Mouse (Mus musculus) MEL (cell line): Measurements from ENCODE around the gene Siah1a. TPM values are rescaled to one million over a fixed set of nuclear protein-coding genes. Genes with fewer than 3 reads are reported as not detected.

Source experiments
- DNase-seq: peaks from one replicate; pipeline ENCODE4 v3.0.0; 2011; ENCODE audit warnings: low read depth, low spot score
- H3K27ac ChIP-seq: 2 replicates; pipeline ENCODE4 v1.5.1; 2012; ENCODE audit warnings: low read depth, mild to moderate bottlenecking, control low read depth, low read length, moderate library complexity; ENCODE audit not compliant: control insufficient read depth
- H3K27me3 ChIP-seq, 2 experiments: fragments of 150-350 bp in 1 of 2; sonication (generic) in 1 of 2; 2 replicates each; pipeline ENCODE4 v1.6.1; 2012; ENCODE audit warnings: low read length in 2 of 2, mild to moderate bottlenecking in 2 of 2, improper control_type of control experiment in 1 of 2, moderate library complexity in 1 of 2; ENCODE audit not compliant: insufficient read depth in 2 of 2, control insufficient read depth in 1 of 2
- H3K36me3 ChIP-seq, 2 experiments: 2 replicates each; pipeline ENCODE4 v1.6.1; 2012 to 2014; ENCODE audit warnings: low read length in 2 of 2, improper control_type of control experiment in 1 of 2, inconsistent platforms in 1 of 2, mild to moderate bottlenecking in 1 of 2; ENCODE audit not compliant: insufficient read depth in 2 of 2, control insufficient read depth in 1 of 2
- H3K4me1 ChIP-seq, 2 experiments: fragments of 150-350 bp in 1 of 2; sonication (generic) in 1 of 2; 2 replicates each; pipeline ENCODE4 v1.6.1; 2012; ENCODE audit warnings: low read length in 2 of 2, improper control_type of control experiment in 1 of 2, mild to moderate bottlenecking in 1 of 2; ENCODE audit not compliant: insufficient read depth in 2 of 2, control insufficient read depth in 1 of 2
- H3K4me3 ChIP-seq, 2 experiments: fragments of 150-350 bp in 1 of 2; sonication (generic) in 1 of 2; 2 replicates each; pipeline ENCODE4 v1.5.1; 2012; ENCODE audit warnings: low read depth in 2 of 2, low read length in 2 of 2, mild to moderate bottlenecking in 2 of 2, moderate library complexity in 2 of 2, control low read depth in 1 of 2, improper control_type of control experiment in 1 of 2; ENCODE audit not compliant: control insufficient read depth in 1 of 2, insufficient read depth in 1 of 2
- H3K79me2 ChIP-seq: 2 replicates; pipeline ENCODE4 v1.6.1; 2012; ENCODE audit warnings: mild to moderate bottlenecking, low read length, moderate library complexity; ENCODE audit not compliant: control insufficient read depth, poor library complexity, insufficient read depth
- H3K9ac ChIP-seq: 2 replicates; pipeline ENCODE4 v1.6.1; 2012; ENCODE audit warnings: low read depth, mild to moderate bottlenecking, control low read depth, low read length, moderate library complexity; ENCODE audit not compliant: control insufficient read depth, poor library complexity, severe bottlenecking
- H3K9me3 ChIP-seq: fragments of 150-350 bp; sonication (generic); replicated peaks from 2 replicates; pipeline ENCODE4 v1.6.1; 2012; ENCODE audit warnings: mild to moderate bottlenecking, low read length, improper control_type of control experiment, moderate library complexity; ENCODE audit not compliant: insufficient read depth
- BHLHE40 ChIP-seq: IDR thresholded peaks from 2 replicates; pipeline ENCODE4 v1.6.1; 2012; ENCODE audit warnings: low read depth, mild to moderate bottlenecking, inconsistent platforms, low read length, improper control_type of control experiment, borderline replicate concordance
- CTCF ChIP-seq, 3 experiments: IDR thresholded peaks in 2 of 3; conservative IDR thresholded peaks in 1 of 3; 2 replicates each; pipeline ENCODE4 v1.5.1; 2011 to 2012; ENCODE audit warnings: low read length in 3 of 3, low read depth in 2 of 3, mild to moderate bottlenecking in 2 of 3, improper control_type of control experiment in 1 of 3, inconsistent platforms in 1 of 3, mixed read lengths in 1 of 3, moderate library complexity in 1 of 3; ENCODE audit not compliant: control insufficient read depth in 1 of 3, insufficient read depth in 1 of 3, poor library complexity in 1 of 3, severe bottlenecking in 1 of 3
- E2F4 ChIP-seq: IDR thresholded peaks from 2 replicates; pipeline ENCODE4 v1.6.1; 2011; ENCODE audit warnings: low read depth, low read length, improper control_type of control experiment, borderline replicate concordance
- ELF1 ChIP-seq: IDR thresholded peaks from 2 replicates; pipeline ENCODE4 v1.6.1; 2014; ENCODE audit warnings: low read depth, mild to moderate bottlenecking, inconsistent platforms, low read length, improper control_type of control experiment, moderate library complexity
- EP300 ChIP-seq, 2 experiments: IDR thresholded peaks; 2 replicates each; pipeline ENCODE4 v1.6.1; 2011; ENCODE audit warnings: improper control_type of control experiment in 2 of 2, low read length in 2 of 2, low read depth in 1 of 2, mild to moderate bottlenecking in 1 of 2
- HCFC1 ChIP-seq: IDR thresholded peaks from 2 replicates; pipeline ENCODE4 v1.6.1; 2012; ENCODE audit warnings: low read depth, mild to moderate bottlenecking, inconsistent platforms, low read length, improper control_type of control experiment, moderate library complexity
- MXI1 ChIP-seq: IDR thresholded peaks from 2 replicates; pipeline ENCODE4 v1.6.1; 2011; ENCODE audit warnings: mild to moderate bottlenecking, low read depth, low read length, improper control_type of control experiment
- MYC ChIP-seq: IDR thresholded peaks from 2 replicates; pipeline ENCODE4 v1.6.1; 2011; ENCODE audit warnings: low read depth, mild to moderate bottlenecking, low read length, improper control_type of control experiment, moderate library complexity
- NELFE ChIP-seq: IDR thresholded peaks from 2 replicates; pipeline ENCODE4 v1.6.1; 2011; ENCODE audit warnings: low read depth, low read length, improper control_type of control experiment
- POLR2A ChIP-seq, 2 experiments: IDR thresholded peaks; 2 replicates each; pipeline ENCODE4 v1.6.1; 2011 to 2012; ENCODE audit warnings: low read length in 2 of 2, mild to moderate bottlenecking in 2 of 2, control low read depth in 1 of 2, improper control_type of control experiment in 1 of 2, low read depth in 1 of 2, moderate library complexity in 1 of 2; ENCODE audit not compliant: control insufficient read depth in 1 of 2, insufficient read depth in 1 of 2, poor library complexity in 1 of 2
- POLR2AphosphoS2 ChIP-seq: IDR thresholded peaks from 2 replicates; pipeline ENCODE4 v1.6.1; 2011; ENCODE audit warnings: low read length, improper control_type of control experiment
- POLR2AphosphoS5 ChIP-seq: IDR thresholded peaks from 2 replicates; pipeline ENCODE4 v1.6.1; 2012; ENCODE audit warnings: low read depth, borderline replicate concordance, mild to moderate bottlenecking, inconsistent platforms, low read length, moderate library complexity, mixed read lengths
- RAD21 ChIP-seq: IDR thresholded peaks from 2 replicates; pipeline ENCODE4 v1.6.1; 2011; ENCODE audit warnings: mild to moderate bottlenecking, low read depth, low read length, improper control_type of control experiment
- RCOR1 ChIP-seq: IDR thresholded peaks from 2 replicates; pipeline ENCODE4 v1.6.1; 2012; ENCODE audit warnings: low read depth, mild to moderate bottlenecking, inconsistent platforms, low read length, improper control_type of control experiment
- TBP ChIP-seq: IDR thresholded peaks from 2 replicates; pipeline ENCODE4 v1.8.0; 2011; ENCODE audit warnings: low read depth, low read length, improper control_type of control experiment
- TCF12 ChIP-seq: IDR thresholded peaks from 2 replicates; pipeline ENCODE4 v1.6.1; 2014; ENCODE audit warnings: low read depth, mild to moderate bottlenecking, inconsistent platforms, low read length, improper control_type of control experiment, moderate library complexity
- polyA plus RNA-seq, 2 experiments: library from polyadenylated mRNA; stranded (reverse) in 1 of 2; unstranded in 1 of 2; fragments of >175 nt in 1 of 2; fragments of >200 nt in 1 of 2; gene quantifications; 2 replicates each; pipeline versions ENCODE4 v1.2.1 to v1.2.4; 2012; ENCODE audit warnings: low replicate concordance in 2 of 2, low read depth in 1 of 2; ENCODE audit not compliant: insufficient read length in 2 of 2, insufficient read depth in 1 of 2, missing spikeins in 1 of 2
- total RNA-seq: library from RNA; depleted of rRNA; stranded (reverse); fragments of 300-350 nt; gene quantifications from 2 replicates; pipeline ENCODE4 v1.2.3, GENCODE M21; 2012

The Siah1a gene
- total and polyA plus RNA-seq, 3 experiments: 8.3 to 12.2 TPM; not detected in 1

- Histone ChIP-seq H3K9me3 (no peaks in the 10 kb centered on the region), H3K4me1 (no peaks in the 10 kb centered on the region), H3K36me3 (peaks cover 0 to 4% of the 10 kb centered on the region in 2 experiments; a peak in 1 of 4 replicates), H3K27ac (no peak overlapping the region)
- no peak for TF ChIP-seq RCOR1
- TF ChIP-seq, all 39 proteins: peak for 0
- no peak for DNase-seq
- Histone ChIP-seq H3K9ac (no peak overlapping the region), H3K4me3 (no peak overlapping the region), H3K27me3 (no peaks in the 10 kb centered on the region), H3K79me2 (no peaks in the 10 kb centered on the region)
Measured at GRCm38 (mm10) chr8:86719368-86719767, 26.4 kb downstream of the Siah1a start.

DNA sequence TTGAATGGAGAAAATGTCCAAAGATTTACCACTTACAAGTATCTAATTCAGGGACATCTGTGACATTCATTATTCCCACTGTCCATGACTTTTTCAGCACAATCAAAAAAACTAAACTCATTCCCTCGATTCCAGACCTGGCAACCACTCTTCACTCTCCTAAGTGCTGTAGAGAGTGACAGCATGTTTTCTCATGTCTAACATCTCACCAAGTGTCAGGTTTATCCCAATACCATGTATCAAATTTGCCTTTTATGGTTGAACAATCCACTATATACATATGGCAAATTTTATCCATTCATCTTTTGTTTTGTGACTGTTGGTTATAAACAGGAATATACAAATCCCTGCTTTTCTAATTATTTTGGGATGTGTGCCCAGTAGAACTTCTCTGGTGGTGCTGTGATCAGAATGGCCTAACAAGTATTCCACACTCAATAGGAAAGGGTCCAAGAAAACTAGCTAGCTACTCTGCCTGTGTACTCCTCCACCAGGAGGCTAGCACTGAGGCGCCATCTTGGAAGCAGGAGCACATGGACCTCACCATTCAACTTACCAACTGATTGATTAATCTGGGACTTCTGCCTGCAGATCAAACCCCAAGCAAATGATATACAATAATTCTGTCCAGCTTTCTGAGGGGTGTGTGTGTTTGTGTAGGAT is 27.3 kb downstream of the Siah1a start:
- H3K4me3 ChIP-seq: no peak overlapping the region
- H3K4me1 ChIP-seq: no peaks in the 10 kb centered on the region
- no peak overlapping the region for H3K9ac ChIP-seq
- no peak for DNase-seq
- H3K36me3 ChIP-seq: peaks cover 0 to 7% of the 10 kb centered on the region in 2 experiments; a peak in 2 of 4 replicates
- no peaks in the 10 kb centered on the region for H3K79me2 ChIP-seq
- no peak overlapping the region for H3K27ac ChIP-seq
- no peak for TF ChIP-seq HCFC1
- no peak for TF ChIP-seq BHLHE40
- TF ChIP-seq ELF1: no peak
- TF ChIP-seq MXI1: no peak
- TF ChIP-seq POLR2AphosphoS5: no peak
- no peak for TF ChIP-seq RAD21
- no peak for TF ChIP-seq MYC
- no peak for TF ChIP-seq TBP
- no peak for TF ChIP-seq NELFE
- no peak for TF ChIP-seq POLR2A (IDR thresholded peaks at IDR 0.05; ENCODE audit: control insufficient read depth in 1 of 2, insufficient read depth in 1 of 2, low read depth in 1 of 2, low read length in 2 of 2, poor library complexity in 1 of 2)
- no peak for TF ChIP-seq TCF12
- TF ChIP-seq EP300 (IDR thresholded peaks at IDR 0.05; ENCODE audit: low read depth in 1 of 2, low read length in 2 of 2): no peak
- no peak for TF ChIP-seq CTCF (IDR thresholded peaks at IDR 0.05 in 2 of 3, conservative IDR thresholded peaks at IDR 0.05 in 1 of 3; ENCODE audit: control insufficient read depth in 1 of 3, insufficient read depth in 1 of 3, low read depth in 2 of 3, low read length in 3 of 3, poor library complexity in 1 of 3, severe bottlenecking in 1 of 3)
- TF ChIP-seq POLR2AphosphoS2: no peak
- TF ChIP-seq E2F4: no peak
- no peaks in the 10 kb centered on the region for H3K27me3 ChIP-seq
- no peaks in the 10 kb centered on the region for H3K9me3 ChIP-seq
